Mouse (Mus musculus) cerebellum, adult 9-10 months (tissue): ENCODE results near the gene Tekt5.

Source experiments
- DNase-seq: peaks from one replicate; pipeline ENCODE4 v3.0.0; 2022

Tekt5 gene

DNA sequence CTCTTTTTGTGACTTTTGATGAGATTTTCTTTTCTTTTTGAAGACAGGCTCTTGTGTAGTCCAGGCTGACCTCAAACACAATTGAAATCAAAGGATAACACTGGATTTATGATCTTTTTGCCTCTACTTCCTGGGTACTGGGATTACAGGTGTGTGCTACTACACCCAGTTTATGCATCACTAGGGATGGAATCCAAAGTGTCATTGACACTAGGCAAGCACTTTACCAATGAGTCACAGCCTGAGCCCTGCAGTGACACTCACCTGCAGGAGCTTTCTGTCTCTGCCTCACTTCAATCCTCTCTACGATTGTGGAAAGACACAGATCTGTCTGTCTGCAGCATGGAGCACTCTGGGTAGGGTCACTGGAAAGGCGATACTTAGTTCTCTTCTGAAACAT lies 59.3 kb downstream of the Tekt5 start:
- no peak for DNase-seq

DNA sequence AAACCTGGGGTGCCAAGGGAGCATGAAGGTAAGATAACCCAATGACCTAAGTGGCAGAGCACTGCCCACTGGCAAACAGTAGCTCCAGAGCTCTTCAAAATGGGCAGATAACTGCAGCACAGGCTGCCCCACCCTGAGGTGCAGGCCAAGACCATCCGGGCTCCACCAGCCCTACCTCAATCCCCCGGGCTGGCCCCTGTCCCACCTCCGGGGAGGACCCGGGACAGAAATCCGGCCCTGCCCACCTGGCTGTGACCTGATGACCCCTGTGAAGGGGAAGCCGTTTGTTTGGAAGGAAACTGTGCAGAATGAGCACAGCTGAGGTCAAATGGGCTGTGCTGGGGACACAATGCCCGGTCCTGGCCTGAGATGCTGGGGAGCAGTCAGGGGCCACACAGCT lies 62.6 kb downstream of the Tekt5 start:
- no peak for DNase-seq

DNA sequence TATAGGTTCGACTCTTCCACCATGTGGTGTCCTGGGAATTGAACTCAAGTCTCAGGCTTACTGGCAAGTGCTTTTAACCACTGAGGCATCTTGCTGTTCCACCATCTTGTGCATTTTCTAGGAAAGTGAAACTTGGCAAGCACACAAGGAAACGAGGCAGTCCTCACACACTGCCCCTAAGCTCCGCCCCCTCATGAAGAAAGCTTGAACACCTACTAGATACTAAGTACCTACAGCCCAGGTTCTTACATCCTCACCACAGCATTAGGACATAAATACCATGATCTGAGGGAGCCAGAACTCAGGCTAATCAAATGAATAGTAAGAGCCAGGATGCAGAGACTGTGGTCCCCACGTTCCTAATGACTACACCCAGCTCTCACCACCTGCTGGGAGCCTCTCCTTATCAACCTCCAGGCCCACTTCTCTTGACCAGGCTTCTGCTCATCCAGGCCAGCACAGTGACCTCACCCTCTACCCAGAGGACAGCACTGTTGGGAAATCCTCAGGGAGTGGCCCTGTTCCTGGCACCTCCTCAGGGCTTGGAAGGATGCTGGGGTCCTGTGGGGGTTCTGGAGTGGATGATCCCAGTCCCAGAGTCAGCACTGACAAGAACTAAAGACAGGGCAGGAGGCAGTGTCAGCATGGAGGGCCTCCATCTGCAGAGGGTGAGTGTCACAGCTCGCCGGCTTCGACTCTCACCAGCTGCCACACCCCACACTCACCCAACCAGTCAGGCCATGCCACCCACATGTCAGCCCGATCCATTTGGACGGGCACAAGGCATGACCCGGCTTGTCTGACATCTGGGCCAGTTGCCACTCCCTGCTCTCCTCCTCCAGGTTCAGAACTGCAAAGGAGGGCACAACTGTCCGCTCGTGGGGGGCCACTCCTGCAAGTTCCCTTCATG lies 64.4 kb downstream of the Tekt5 start:
- DNase-seq = no peak

DNA sequence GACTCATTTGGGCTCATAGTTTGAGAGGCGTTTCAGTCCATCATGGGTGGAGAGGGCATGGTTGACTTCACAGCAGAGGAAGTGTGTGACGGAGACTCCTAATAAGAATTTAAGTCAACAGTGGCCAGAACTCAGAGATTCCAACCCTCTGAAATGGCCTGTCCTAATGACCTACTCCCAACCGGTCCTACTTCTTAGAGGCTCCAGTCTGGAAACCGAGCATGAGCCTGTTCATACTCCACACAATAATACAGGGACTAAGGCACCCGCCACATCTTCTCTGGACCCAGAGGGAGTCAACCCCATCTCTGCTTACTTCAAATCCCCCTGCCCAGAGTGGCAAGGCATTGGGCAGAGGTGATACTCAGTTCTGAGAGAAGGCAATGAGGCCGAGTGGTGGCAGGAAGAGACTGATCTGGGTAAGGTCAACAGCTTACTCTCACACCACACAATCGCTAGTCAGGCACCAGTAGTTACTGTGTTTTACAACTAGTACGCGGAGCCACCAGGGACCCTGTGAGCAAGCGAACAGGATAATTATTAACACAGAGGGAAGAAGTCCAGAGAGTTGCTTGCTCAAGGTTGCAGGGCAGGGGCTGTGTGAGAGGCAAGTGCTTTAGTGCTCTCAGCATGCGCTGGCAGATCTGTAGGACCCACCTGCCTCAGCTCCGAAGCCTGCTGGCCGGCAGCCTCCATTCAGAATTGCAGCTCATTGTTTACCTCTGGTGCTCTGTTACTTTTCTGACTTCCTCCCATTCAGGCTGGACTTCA lies 67.5 kb downstream of the Tekt5 start:
- DNase-seq = no peak

DNA sequence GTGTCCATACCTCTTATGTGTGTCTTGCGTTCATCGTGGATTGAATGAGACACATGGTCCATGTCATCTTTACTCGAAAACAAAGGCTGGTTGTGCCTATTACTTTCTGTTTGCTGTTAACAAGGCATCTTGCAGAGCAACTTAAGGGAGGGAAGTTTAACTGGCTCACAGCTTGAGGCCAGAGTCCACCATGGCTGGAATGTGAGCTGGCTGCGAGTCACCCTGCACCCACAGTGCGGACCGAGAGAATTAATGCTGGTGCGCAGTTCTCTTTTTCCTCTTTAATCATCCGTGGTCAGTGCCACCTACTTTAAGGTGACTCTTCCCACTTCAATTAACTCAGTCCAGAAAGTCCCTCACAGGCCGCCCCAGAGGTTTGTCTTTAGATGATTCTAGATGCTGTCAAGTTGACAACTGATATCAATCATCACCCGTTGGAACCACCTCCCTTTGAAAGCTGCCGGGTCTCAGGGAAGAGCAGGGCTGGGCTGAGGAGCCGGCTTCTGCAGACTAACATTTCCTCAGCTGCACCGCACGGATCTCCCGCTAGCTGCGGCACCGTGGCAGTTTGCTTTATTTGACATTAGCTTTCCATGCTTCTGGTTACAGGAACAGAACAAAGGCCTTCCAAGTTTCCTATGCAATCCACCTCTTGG lies 75.2 kb downstream of the Tekt5 start:
- DNase-seq = no peak

DNA sequence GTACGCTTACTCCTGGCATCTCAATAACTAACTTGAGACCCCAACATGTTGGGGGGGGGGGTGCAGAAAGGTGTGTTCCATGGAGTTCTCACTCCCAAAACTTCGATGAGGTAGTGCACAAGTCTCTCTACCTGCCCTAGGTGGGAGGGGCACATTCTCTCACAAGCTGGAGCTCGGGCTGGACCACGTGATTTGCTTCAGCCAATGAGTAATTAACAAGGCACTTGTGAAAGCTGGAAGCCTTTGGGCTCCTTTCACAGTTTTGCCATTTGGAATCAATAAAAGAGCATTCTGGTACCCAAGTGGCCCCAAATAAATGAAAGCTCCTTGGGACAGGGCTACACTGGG lies 78.1 kb downstream of the Tekt5 start:
- no peak for DNase-seq

DNA sequence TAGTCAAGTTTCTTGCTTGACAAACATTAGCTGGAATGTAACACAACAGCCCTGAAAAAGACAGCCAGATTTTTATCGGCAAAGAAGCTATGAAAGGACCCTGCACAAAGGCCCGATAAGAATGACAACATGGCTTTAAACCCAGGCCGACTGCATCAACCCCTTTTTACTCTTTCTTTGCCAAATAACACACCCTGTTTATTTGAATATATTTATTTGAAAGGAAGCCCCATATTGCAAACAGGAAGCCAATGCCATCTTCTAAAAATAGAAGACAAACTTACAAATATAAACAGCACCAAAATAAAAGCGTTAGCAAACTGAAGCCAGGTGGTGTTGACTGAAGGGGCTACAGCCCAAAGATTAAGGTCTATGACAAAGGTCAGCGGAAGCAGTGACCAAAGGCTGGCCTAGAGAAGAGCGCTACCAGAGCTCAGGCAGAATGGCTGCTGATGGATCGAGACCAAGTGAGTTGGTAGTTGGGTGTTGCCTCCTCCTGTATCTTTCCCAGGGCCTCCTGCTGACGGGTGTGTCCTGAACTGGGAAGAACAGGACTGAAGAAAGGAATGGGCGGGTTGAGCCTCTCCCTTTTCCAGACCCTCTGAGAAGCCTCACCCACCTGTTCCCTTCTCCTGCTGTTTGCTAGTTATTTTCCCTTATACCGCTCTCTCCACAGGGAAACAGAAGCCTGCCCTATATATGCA lies 78.6 kb downstream of the Tekt5 start:
- no peak for DNase-seq

DNA sequence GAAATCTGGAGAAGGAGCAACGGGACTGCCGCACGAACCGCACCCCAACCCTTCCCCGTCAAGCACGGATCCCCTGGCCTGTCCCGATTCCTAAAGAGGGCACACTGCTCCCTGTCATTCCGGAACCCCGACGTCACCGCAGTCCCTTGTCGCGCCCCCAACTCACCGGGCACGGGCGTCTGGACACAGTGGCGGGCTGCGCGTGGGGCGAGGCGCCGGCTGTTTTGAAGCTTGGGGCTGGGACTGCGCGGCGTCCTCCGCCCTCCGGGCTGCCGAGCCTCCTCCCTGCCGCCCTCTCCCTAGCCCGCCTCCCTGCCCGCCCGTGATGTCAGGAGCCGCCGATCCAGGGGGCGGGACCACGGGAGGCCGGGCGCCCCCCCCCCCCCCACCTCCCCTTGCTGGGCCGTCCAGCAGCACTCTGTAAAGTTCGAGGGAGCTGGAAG lies 81.6 kb downstream of the Tekt5 start, which contains the start of gene Emp2:
Emp2 (minus strand) TSS at position 323 of the 443 bp plus-strand sequence.
- DNase-seq = no peak

DNA sequence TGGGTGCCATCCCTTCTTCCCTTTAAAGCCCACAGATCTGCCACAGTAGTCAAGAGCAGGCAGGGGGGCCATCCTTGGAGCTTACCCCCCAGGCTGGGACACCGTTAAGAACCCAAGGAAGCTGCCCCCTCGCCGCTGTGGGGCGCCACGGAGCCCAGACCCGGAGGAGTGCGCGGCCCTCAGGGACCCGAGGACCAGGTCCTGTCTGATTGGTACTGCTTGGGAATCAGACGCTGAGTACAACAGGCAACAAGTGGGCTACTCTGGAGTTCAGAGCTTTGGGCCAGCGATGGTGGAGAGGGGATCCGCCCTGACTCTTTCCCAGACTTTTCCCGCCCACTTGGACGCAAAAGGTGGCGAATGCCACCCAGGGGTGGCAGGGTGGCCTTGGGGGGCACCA lies 82.1 kb downstream of the Tekt5 start:
- no peak for DNase-seq

DNA sequence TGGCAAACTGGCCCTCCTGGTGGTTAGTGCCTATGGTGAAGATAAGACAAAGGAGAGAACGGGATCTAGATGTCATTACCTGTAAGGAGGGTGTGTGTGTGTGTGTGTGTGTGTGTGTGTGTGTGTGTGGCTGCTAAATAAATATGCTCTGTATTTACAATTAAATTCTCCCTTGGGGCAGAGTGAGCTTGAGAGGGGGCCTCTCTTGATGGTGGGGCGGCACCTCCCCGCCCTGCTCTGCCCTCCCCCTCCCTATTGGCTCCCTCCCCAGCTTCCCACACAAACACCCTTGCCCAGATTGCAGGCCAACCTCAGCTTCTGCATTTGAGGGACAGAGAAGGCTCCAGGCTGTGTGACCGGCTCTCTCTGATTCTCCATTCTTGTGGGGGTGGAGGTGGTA lies 83.3 kb downstream of the Tekt5 start:
- no peak for DNase-seq

DNA sequence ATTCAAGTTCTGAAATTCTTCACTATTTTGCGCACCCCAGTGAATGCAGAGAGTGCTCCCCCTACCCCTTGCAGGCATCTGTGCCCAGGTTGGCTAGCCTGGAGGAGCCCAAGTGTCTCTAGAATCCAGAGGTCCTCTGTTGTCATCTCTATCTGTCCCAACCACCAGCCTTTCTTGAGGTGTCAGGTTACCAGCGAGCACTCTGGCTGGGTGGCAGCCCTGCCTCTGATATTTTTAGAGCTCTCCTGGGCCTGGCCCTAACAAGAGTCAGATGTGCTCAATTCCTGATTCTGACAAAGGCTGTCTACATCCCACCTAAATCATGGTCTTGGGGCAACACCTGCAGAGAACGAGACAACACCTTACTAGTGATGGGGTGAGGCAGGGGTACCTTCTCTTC lies 84.2 kb downstream of the Tekt5 start:
- DNase-seq = no peak

DNA sequence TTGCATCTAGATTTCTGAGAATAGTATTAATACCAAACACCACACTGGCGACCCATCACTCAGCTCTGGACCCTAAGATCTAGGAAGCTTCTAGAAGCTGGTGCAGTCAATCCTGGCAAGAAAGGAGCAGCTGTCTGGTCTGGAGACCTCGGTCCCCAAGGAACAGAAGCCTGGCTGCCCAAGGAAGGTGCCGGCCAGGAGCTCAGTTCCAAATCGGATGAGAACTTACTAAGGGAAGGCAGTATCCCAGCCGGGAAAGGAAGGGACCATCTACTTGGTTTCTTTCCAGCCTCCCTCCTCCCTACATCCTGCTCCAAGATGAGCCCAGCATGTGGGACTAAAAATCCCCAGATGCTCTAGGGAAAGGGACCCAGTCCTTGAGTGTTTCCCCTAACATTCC lies 84.8 kb downstream of the Tekt5 start:
- no peak for DNase-seq
